Mouse (Mus musculus) forebrain, postnatal 0 days (tissue): ENCODE results near the gene Rgs6. TPM values are rescaled to one million over a fixed set of nuclear protein-coding genes. Genes with fewer than 3 reads are reported as not detected.

Source experiments
- ATAC-seq: fragments of 200-750 bp; cut with Nextera tagmentation; 2 replicates; pipeline ENCODE4 v1.8.0; 2017; ENCODE audit warnings: mild to moderate bottlenecking, moderate library complexity
- DNase-seq: peaks from one replicate; pipeline ENCODE4 v3.0.0-alpha.2; 2015
- H3K27ac ChIP-seq: fragments of 300-500 bp; sonication (generic); 2 replicates; pipeline ENCODE4 v1.5.1; 2014; ENCODE audit warnings: low read depth, mild to moderate bottlenecking, antibody characterized with exemption, low read length, moderate library complexity, mixed read lengths
- H3K27me3 ChIP-seq: fragments of 300-500 bp; sonication (generic); 2 replicates; pipeline ENCODE4 v1.6.1; 2014; ENCODE audit warnings: mild to moderate bottlenecking, low read length, mixed read lengths; ENCODE audit not compliant: insufficient read depth
- H3K36me3 ChIP-seq: fragments of 300-500 bp; sonication (generic); 2 replicates; pipeline ENCODE4 v1.6.1; 2014; ENCODE audit warnings: mild to moderate bottlenecking, moderate library complexity; ENCODE audit not compliant: insufficient read depth
- H3K4me1 ChIP-seq: fragments of 300-500 bp; sonication (generic); 2 replicates; pipeline ENCODE4 v1.6.1; 2014; ENCODE audit warnings: antibody characterized with exemption; ENCODE audit not compliant: insufficient read depth
- H3K4me2 ChIP-seq: fragments of 300-500 bp; sonication (generic); 2 replicates; pipeline ENCODE4 v1.6.1; 2014; ENCODE audit warnings: low read depth, mild to moderate bottlenecking, moderate library complexity
- H3K4me3 ChIP-seq: fragments of 300-500 bp; sonication (generic); 2 replicates; pipeline ENCODE4 v1.5.1; 2014; ENCODE audit warnings: low read depth, low read length, mixed read lengths
- H3K9ac ChIP-seq: fragments of 300-500 bp; sonication (generic); 2 replicates; pipeline ENCODE4 v1.6.1; 2014; ENCODE audit warnings: mild to moderate bottlenecking
- H3K9me3 ChIP-seq: fragments of 300-500 bp; sonication (generic); 2 replicates; pipeline ENCODE4 v1.6.1; 2016; ENCODE audit warnings: low read length
- CTCF ChIP-seq: sonication (generic); IDR thresholded peaks from 2 replicates; pipeline ENCODE4 v1.5.1; 2016; ENCODE audit warnings: antibody characterized with exemption, control low read depth, low read depth
- WGBS: fragments of 180-500 bp; shearing (Covaris S2); extraction: QIAGEN DNeasy Blood & Tissue Kit; methylation state at CpG from one replicate; pipeline ENCODE4 v1.1.7; 2014; 5-methylcytosine and 5-hydroxymethylcytosine counted together
- polyA plus RNA-seq: library from polyadenylated mRNA; unstranded; fragments of >200 nt; fragmentation: Nextera tagmentation; extraction: Ambion mirVana; gene quantifications from 2 replicates; pipeline ENCODE4 v1.2.1, GENCODE M21; 2015
- total RNA-seq: library from RNA; depleted of rRNA; stranded (reverse); fragments of >200 nt; gene quantifications from 2 replicates; pipeline ENCODE4 v1.2.3, GENCODE M21; 2014; rRNA removed

The Rgs6 gene
- total RNA-seq: 19.6 and 23.5 TPM in 2 replicates
- 15.3 and 16.8 TPM in 2 replicates for polyA plus RNA-seq

DNA sequence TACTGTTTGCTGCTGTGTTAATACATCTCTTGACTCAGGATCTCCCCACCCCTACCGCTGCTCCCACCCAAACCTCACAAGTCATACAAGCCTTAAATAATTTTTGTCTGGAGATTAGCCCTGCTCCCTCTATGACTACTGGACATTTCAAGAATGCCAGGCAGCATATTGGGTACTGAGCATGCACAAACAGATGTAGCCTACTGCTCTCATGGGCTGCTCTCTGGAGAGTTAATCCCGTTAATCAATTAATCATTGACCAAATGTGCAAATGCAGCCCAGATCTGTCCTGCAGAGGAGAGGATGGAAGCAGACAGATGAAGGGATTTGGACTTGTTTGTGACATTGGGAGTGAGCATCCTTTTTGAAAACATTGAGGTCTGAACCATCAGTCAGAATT, at the start of gene Rgs6:
Gene Rgs6, plus strand, starts transcription at position 276 of the 400 bp plus-strand sequence.
- no peaks in the 10 kb centered on the region for H3K9me3 ChIP-seq
- H3K9ac ChIP-seq: no peak within 1 kb of the TSS
- H3K27me3 ChIP-seq: no peaks in the 10 kb centered on the region
- no peak for ATAC-seq
- H3K36me3 ChIP-seq: no peaks in the 10 kb centered on the region
- TF ChIP-seq CTCF: no peak
- H3K4me1 ChIP-seq: no peaks in the 10 kb centered on the region
- no peak within 1 kb of the TSS for H3K4me3 ChIP-seq
- H3K4me2 ChIP-seq: no peak within 1 kb of the TSS
- no peak for DNase-seq
- H3K27ac ChIP-seq: no peak within 1 kb of the TSS
- 93% methylated on average over 2 of the region's 2 CpGs for WGBS

DNA sequence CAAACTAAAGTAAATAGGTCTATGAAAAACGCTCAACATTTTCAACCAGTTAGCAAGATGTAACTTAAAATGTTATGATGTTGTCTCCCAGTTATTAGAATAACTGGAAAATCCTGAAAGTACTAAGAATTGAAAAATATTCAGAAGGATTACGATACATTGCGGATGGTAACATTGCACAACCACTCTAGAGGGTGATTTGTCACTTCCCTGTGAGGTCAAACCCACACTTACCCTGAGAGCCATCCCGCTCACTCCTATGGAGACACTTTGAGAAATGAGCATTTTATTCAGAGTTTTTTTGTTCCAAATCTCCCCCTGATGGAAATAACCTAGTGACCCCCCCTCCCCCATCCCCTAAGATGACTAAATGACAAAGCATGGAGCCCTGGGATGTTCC, 41.0 kb upstream of the Rgs6 start:
- DNase-seq (no peak), ATAC-seq (no peak)
- H3K4me2 ChIP-seq: no peak overlapping the region
- H3K4me1 ChIP-seq: no peaks in the 10 kb centered on the region
- H3K27ac ChIP-seq: no peak overlapping the region
- H3K27me3 ChIP-seq: no peaks in the 10 kb centered on the region
- no peaks in the 10 kb centered on the region for H3K36me3 ChIP-seq
- H3K4me3 ChIP-seq: no peak overlapping the region
- H3K9ac ChIP-seq: no peak overlapping the region
- no peaks in the 10 kb centered on the region for H3K9me3 ChIP-seq
- TF ChIP-seq CTCF: no peak
- WGBS: 95% methylated on average over 4 of the region's 4 CpGs

DNA sequence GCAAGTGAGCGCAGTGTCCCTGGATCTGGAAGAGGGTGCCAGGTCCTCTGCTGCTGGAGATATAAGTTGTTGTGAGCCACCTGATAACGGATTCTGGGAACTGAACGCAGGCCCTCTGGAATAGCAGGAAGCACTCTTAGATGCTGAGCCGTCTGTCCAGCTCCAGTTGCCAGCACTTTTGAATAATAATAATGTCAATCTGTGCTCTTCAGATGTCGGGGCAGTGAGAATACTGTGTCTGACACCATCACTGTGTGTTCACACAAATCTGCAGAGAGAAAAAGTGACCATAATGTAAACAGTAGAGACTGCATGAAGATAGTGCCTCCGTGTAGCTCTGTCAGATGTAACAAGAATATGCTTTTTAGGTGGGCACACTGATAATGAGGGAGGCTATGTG, 38.9 kb upstream of the Rgs6 start:
- 52% methylated on average over 6 of the region's 6 CpGs for WGBS
- H3K4me3 ChIP-seq: no peak overlapping the region
- no peak overlapping the region for H3K4me2 ChIP-seq
- no peaks in the 10 kb centered on the region for H3K27me3 ChIP-seq
- peak; percentile 60 for ATAC-seq
- H3K9ac ChIP-seq: no peak overlapping the region
- TF ChIP-seq CTCF: no peak
- peak; percentile 50 for DNase-seq
- no peaks in the 10 kb centered on the region for H3K4me1 ChIP-seq
- no peaks in the 10 kb centered on the region for H3K9me3 ChIP-seq
- no peaks in the 10 kb centered on the region for H3K36me3 ChIP-seq
- H3K27ac ChIP-seq: no peak overlapping the region

DNA sequence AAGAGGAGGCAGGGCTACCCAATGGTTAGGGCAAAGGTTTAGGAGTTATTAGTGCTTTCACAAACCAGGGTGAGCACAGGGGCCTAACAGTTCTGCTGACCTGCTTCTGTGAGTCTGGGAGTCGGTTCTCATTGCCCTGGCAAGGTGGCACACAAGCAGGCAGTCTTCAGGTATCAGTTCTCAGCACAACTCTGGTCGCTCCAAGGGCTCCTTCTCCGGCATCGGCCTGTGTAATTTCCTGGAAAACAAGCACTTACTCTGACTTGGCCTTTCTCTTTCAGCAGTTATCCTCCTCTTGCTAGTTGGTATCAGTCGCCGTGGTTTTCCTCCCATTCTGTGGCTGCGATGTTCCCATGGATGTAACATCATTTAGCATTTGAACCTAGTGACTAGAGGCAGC, 38.0 kb upstream of the Rgs6 start:
- DNase-seq: no peak
- no peaks in the 10 kb centered on the region for H3K4me1 ChIP-seq
- H3K36me3 ChIP-seq: no peaks in the 10 kb centered on the region
- no peak for TF ChIP-seq CTCF
- H3K4me3 ChIP-seq: no peak overlapping the region
- 89% methylated on average over 7 of the region's 7 CpGs for WGBS
- no peak overlapping the region for H3K9ac ChIP-seq
- no peaks in the 10 kb centered on the region for H3K9me3 ChIP-seq
- H3K27ac ChIP-seq: no peak overlapping the region
- no peak overlapping the region for H3K4me2 ChIP-seq
- no peaks in the 10 kb centered on the region for H3K27me3 ChIP-seq
- no peak for ATAC-seq

DNA sequence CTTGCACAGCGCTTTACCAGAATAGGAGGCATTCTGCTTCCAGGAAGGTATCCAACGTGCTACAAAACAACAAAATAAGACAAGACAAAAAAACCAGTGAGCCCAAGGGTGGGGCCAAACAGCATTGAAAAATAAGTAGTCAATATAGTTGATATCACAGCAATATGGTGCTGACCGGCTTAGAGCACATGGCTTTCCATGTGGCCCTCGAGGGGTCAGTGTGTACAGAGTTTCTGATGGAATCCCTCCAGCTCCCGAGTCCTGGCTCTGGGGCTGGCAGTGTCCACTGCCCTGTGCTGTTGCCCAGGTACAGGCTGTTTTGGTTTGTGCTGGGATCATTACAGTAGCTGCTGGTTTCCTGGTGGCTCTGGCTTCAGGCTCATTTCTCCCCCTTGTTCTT, 35.7 kb upstream of the Rgs6 start:
- no peak for TF ChIP-seq CTCF
- Histone ChIP-seq H3K9me3 (no peaks in the 10 kb centered on the region), H3K9ac (no peak overlapping the region), H3K4me3 (no peak overlapping the region), H3K27me3 (no peaks in the 10 kb centered on the region), H3K27ac (no peak overlapping the region), H3K4me2 (no peak overlapping the region), H3K36me3 (no peaks in the 10 kb centered on the region), H3K4me1 (no peaks in the 10 kb centered on the region)
- 94% methylated on average over 5 of the region's 5 CpGs for WGBS
- DNase-seq (no peak), ATAC-seq (no peak)

DNA sequence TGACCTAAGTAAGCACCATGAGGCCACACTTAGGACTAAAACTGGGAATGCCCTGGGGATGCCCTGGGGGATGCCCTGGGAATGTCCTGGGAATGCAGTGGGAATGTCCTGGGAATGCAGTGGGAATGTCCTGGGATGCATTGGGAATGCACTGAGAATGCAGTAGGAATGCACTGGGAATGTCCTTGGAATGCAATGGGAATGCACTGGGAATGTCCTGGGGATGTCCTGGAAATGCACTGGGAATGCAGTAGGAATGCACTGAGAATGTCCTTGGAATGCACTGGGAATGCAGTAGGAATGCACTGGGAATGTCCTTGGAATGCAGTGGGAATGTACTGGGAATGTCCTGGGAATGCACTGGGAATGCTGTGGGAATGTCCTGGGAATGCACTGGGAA, 25.2 kb upstream of the Rgs6 start:
- no peaks in the 10 kb centered on the region for H3K4me1 ChIP-seq
- no peak overlapping the region for H3K4me3 ChIP-seq
- no peaks in the 10 kb centered on the region for H3K27me3 ChIP-seq
- ATAC-seq: no peak
- no peak for DNase-seq
- no peaks in the 10 kb centered on the region for H3K36me3 ChIP-seq
- H3K9me3 ChIP-seq: no peaks in the 10 kb centered on the region
- no peak overlapping the region for H3K4me2 ChIP-seq
- no peak overlapping the region for H3K9ac ChIP-seq
- no peak for TF ChIP-seq CTCF
- H3K27ac ChIP-seq: no peak overlapping the region

DNA sequence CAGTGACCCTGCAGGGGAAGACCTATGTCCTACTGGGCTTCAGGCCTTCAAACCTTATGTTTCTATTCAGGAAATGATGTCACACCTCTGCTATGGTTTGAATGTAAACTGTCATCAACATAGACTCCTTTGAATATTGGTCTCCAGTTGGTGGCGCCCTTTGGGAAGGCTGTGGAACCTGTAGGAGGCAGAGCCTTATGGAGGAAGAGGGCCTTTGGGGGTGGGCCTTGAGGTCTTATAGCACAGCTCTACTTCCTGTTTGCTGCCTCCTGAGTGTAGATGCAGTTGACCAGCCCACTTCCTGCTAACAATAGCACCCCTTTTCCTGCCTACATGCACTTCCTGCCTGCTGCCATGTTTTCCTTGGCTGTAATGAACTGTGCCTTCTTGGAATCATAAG, 19.7 kb upstream of the Rgs6 start:
- Histone ChIP-seq H3K36me3 (no peaks in the 10 kb centered on the region), H3K9me3 (no peaks in the 10 kb centered on the region), H3K27ac (no peak overlapping the region), H3K9ac (no peak overlapping the region), H3K4me1 (no peaks in the 10 kb centered on the region), H3K27me3 (no peaks in the 10 kb centered on the region), H3K4me3 (no peak overlapping the region), H3K4me2 (no peak overlapping the region)
- ATAC-seq: no peak
- WGBS: 91% methylated on average over 1 of the region's 1 CpGs
- TF ChIP-seq CTCF: 0 out of 2 replicates have a peak, but pooled peaks have one; percentile 14
- no peak for DNase-seq

DNA sequence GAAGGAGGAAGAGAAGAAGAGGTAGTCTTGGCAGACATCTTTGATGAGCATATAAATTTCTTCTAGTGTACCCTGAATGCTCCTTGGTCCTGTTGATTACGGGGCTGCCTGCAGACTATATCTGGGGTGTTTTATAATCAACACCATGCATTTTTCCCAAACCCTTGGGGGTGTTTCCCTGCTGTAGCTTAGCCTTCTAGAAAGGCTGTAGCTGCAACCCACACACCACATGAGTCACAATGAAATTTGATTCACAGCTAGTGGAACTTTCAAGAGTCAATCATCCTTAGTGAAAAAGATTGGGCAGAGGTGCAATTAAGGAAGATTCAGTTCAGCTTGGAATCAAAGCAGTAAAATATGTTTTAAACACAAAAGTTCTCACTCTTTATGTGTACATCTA, 15.4 kb upstream of the Rgs6 start:
- no peak overlapping the region for H3K4me3 ChIP-seq
- TF ChIP-seq CTCF: no peak
- H3K4me2 ChIP-seq: no peak overlapping the region
- no peak overlapping the region for H3K9ac ChIP-seq
- H3K4me1 ChIP-seq: no peaks in the 10 kb centered on the region
- no peak overlapping the region for H3K27ac ChIP-seq
- H3K36me3 ChIP-seq: no peaks in the 10 kb centered on the region
- H3K9me3 ChIP-seq: no peaks in the 10 kb centered on the region
- no peaks in the 10 kb centered on the region for H3K27me3 ChIP-seq
- WGBS: 84% methylated on average over 1 of the region's 1 CpGs
- no peak for DNase-seq
- ATAC-seq: no peak
